Mouse (Mus musculus) kidney, postnatal 0 days (tissue): ENCODE measurements around the gene Ift52. TPM values are rescaled to one million over a fixed set of nuclear protein-coding genes. Genes with fewer than 3 reads are reported as not detected.

Experiments used
- ATAC-seq: fragments of 200-750 bp; cut with Nextera tagmentation; replicated peaks from 2 replicates; pipeline ENCODE4 v1.8.0; 2017; ENCODE audit warnings: low read depth, moderate number of reproducible peaks, moderate TSS enrichment, moderate library complexity; ENCODE audit not compliant: low FRiP score
- DNase-seq: peaks from one replicate; pipeline ENCODE4 v3.0.0-alpha.2; 2016; ENCODE audit warnings: low spot score
- H3K27ac ChIP-seq: fragments of 300-500 bp; sonication (generic); 2 replicates; pipeline ENCODE4 v1.5.1; 2014; ENCODE audit warnings: mild to moderate bottlenecking
- H3K27me3 ChIP-seq: fragments of 300-500 bp; sonication (generic); 2 replicates; pipeline ENCODE4 v1.6.1; 2014; ENCODE audit warnings: low read length, mixed read lengths; ENCODE audit not compliant: insufficient read depth
- H3K36me3 ChIP-seq: fragments of 300-500 bp; sonication (generic); 2 replicates; pipeline ENCODE4 v1.6.1; 2014; ENCODE audit warnings: low read length, mixed read lengths; ENCODE audit not compliant: insufficient read depth
- H3K4me1 ChIP-seq: fragments of 300-500 bp; sonication (generic); replicated peaks from 2 replicates; pipeline ENCODE4 v1.6.1; 2014; ENCODE audit warnings: antibody characterized with exemption, low read length, mixed read lengths; ENCODE audit not compliant: insufficient read depth
- H3K4me2 ChIP-seq: fragments of 300-500 bp; sonication (generic); 2 replicates; pipeline ENCODE4 v1.6.1; 2014; ENCODE audit warnings: mild to moderate bottlenecking, low read length, moderate library complexity, mixed read lengths
- H3K4me3 ChIP-seq: fragments of 300-500 bp; sonication (generic); replicated peaks from 2 replicates; pipeline ENCODE4 v1.5.1; 2014; ENCODE audit warnings: low read depth, low read length
- H3K9ac ChIP-seq: fragments of 300-500 bp; sonication (generic); 2 replicates; pipeline ENCODE4 v1.6.1; 2014; ENCODE audit warnings: low read depth, low read length
- H3K9me3 ChIP-seq: fragments of 300-500 bp; sonication (generic); replicated peaks from 2 replicates; pipeline ENCODE4 v1.6.1; 2016; ENCODE audit warnings: low read length, inconsistent platforms, mixed read lengths
- CTCF ChIP-seq: IDR thresholded peaks from 2 replicates; pipeline ENCODE4 v1.5.1; 2016; ENCODE audit warnings: antibody characterized with exemption, low read depth, mild to moderate bottlenecking, moderate library complexity
- WGBS: fragments of 180-500 bp; shearing (Covaris S2); extraction: QIAGEN DNeasy Blood & Tissue Kit; methylation state at CpG from one replicate; pipeline ENCODE4 v1.1.7; 2014; 5-methylcytosine and 5-hydroxymethylcytosine counted together
- microRNA-seq: library from miRNA; unstranded; fragments of <30 nt; microRNA quantifications from one replicate; pipeline ENCODE4, GENCODE M21; 2016
- polyA plus RNA-seq: library from polyadenylated mRNA; unstranded; fragments of >200 nt; fragmentation: Nextera tagmentation; extraction: Ambion mirVana; gene quantifications from 2 replicates; pipeline ENCODE4 v1.2.1, GENCODE M21; 2015

Ift52 gene
- polyA plus RNA-seq, 1 experiment from 2014 or later: 53.5 TPM

DNA sequence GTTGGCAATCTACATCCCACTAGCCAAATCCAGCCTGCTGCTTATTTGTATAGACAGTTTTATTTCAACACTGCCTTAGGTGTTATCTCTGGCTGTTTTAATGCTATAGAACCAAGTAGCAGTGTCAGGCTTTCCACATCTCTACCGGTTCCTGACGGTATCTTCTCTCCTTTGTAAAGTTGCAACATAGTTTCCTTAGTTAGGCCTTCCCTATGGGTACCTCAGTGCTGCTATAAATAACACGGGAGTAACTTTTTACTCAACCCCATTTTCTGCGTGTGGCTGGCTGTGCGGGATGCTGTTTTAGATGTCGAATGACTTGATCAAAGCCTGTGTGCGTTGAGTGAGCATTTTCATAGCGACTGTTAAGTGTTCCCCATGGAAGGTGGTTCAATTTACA, 69.4 kb downstream of the Ift52 start:
- DNase-seq (no peak), ATAC-seq (no peak)
- H3K4me2 ChIP-seq: no peak overlapping the region
- H3K9me3 ChIP-seq: no peaks in the 10 kb centered on the region
- H3K4me3 ChIP-seq: no peak overlapping the region
- H3K27me3 ChIP-seq: no peaks in the 10 kb centered on the region
- no peaks in the 10 kb centered on the region for H3K4me1 ChIP-seq
- TF ChIP-seq CTCF: no peak
- no peak overlapping the region for H3K27ac ChIP-seq
- no peak overlapping the region for H3K9ac ChIP-seq
- 71% methylated on average over 8 of the region's 8 CpGs for WGBS
- H3K36me3 ChIP-seq: no peaks in the 10 kb centered on the region

DNA sequence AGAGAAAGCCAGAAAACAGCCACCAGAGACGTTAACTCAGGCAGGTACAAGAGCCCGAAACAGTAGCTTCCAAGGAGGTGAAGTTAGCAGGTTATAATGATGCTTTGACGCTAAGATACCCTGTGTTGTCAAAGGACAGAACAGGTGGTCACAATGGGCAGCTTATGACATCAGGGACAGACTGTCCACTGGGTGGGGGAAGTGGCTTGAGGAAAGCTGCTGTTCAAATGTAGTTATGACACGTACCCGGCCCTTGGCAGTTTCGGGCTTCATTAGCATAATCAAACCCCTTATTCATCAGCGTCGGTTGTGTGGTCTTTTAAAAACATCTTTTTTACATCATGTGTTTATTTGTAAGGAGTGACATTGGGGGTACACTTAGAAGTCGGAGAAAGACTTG, 70.6 kb downstream of the Ift52 start, which contains the start of gene Gtsf1l:
Gene Gtsf1l (minus strand): TSS at position 128 of the 400 bp plus-strand sequence.
- 84% methylated on average over 9 of the region's 9 CpGs for WGBS
- no peaks in the 10 kb centered on the region for H3K9me3 ChIP-seq
- no peak for TF ChIP-seq CTCF
- no peak within 1 kb of the TSS for H3K9ac ChIP-seq
- H3K36me3 ChIP-seq: no peaks in the 10 kb centered on the region
- DNase-seq (no peak), ATAC-seq (no peak)
- no peak within 1 kb of the TSS for H3K4me2 ChIP-seq
- no peaks in the 10 kb centered on the region for H3K4me1 ChIP-seq
- H3K4me3 ChIP-seq: no peak within 1 kb of the TSS
- H3K27me3 ChIP-seq: no peaks in the 10 kb centered on the region
- no peak within 1 kb of the TSS for H3K27ac ChIP-seq

DNA sequence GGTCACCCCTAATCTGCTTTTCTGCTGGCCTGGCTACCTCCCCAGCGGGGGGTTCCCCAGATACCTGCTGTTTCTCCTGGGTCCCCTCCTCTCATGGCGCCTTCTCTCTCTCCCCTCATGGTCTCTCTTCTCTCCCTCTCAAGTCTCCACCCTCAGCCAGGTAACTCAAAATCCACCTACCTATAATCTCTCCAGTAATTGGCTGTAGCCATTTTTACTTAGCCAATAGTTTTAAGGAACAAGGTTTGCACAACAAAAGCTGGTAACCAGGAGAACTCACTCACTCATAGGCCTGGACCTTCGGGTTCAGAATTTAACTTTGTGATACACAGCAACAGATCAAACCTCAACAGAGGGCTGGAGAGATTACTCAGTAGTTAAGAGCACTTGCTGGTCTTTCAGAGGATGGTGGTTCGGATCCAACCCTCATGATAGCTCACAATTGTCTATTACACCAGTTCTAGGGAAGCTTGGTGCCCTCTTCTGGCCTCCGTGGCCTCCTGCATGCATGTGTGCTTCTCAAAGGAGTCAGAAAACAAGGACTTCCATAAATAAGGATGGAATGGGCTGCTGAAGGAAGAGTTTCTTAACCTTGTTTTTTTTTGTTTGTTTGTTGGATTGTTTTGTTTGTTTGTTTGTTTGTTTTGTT, 72.4 kb downstream of the Ift52 start:
- H3K4me3 ChIP-seq: no peak overlapping the region
- no peaks in the 10 kb centered on the region for H3K27me3 ChIP-seq
- no peak overlapping the region for H3K27ac ChIP-seq
- TF ChIP-seq CTCF: peak; percentile 66
- no peaks in the 10 kb centered on the region for H3K36me3 ChIP-seq
- H3K4me1 ChIP-seq: no peaks in the 10 kb centered on the region
- no peak overlapping the region for H3K9ac ChIP-seq
- H3K4me2 ChIP-seq: no peak overlapping the region
- ATAC-seq (no peak), DNase-seq (no peak)
- H3K9me3 ChIP-seq: no peaks in the 10 kb centered on the region
- 77% methylated on average over 5 of the region's 5 CpGs for WGBS

DNA sequence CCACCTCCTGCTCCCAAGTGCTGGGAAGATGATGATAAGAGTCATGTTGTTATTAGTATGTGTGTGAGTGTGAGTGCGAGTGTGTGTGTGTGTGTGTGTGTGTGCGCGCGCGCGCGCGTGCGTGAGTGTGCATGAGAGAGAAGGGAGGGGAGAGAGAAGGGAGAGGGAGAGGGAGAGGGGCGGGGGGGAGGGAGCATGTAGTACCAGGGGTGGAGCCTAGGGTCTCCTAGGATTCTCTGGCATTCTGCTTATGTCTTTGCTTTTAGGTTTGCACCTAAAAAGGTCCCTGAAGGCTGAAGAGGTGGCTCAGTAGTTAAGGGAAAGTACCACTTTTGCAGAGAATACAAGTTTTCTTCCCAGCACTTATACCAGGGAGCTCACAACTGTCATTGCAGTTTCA, 77.8 kb downstream of the Ift52 start:
- no peak overlapping the region for H3K9ac ChIP-seq
- ATAC-seq: no peak
- no peak overlapping the region for H3K4me3 ChIP-seq
- no peak overlapping the region for H3K4me2 ChIP-seq
- DNase-seq: no peak
- H3K4me1 ChIP-seq: no peaks in the 10 kb centered on the region
- WGBS: 94% methylated on average over 10 of the region's 10 CpGs
- no peaks in the 10 kb centered on the region for H3K9me3 ChIP-seq
- no peaks in the 10 kb centered on the region for H3K27me3 ChIP-seq
- H3K27ac ChIP-seq: no peak overlapping the region
- no peaks in the 10 kb centered on the region for H3K36me3 ChIP-seq
- no peak for TF ChIP-seq CTCF

Small RNAs within 50 kb of the gene (microRNA-seq; reads per million reads assigned to microRNA genes)
- not detected for gene Gm22174
- not detected for gene Mir7003

Other genes starting within 250 kb of the Ift52 start
- 146 and 152 TPM in 2 replicates for gene Srsf6, start 85.8 kb upstream of the Ift52 start, polyA plus RNA-seq
- 0.09 and 0.12 TPM in 2 replicates for gene L3mbtl1, start 73.9 kb upstream of the Ift52 start, polyA plus RNA-seq
- gene Sgk2, start 30.0 kb upstream of the Ift52 start, polyA plus RNA-seq: 23.5 and 24.3 TPM in 2 replicates
- 8.0 and 10.5 TPM in 2 replicates for gene Mybl2, start 37.3 kb downstream of the Ift52 start, polyA plus RNA-seq
- gene Gtsf1l, start 70.5 kb downstream of the Ift52 start, polyA plus RNA-seq: not detected in 2 replicates
- gene Tox2, start 185.8 kb downstream of the Ift52 start, polyA plus RNA-seq: 0.61 and 1.1 TPM in 2 replicates